Mouse (Mus musculus): ENCODE measurements around the gene Sowaha.
A peak's percentile ranks its signal among the peaks of the same experiment; 100 is the strongest.

The Sowaha gene

GRCm38 (mm10) chr11:53479783-53480301, at the start of gene Sowaha, which contains the start of gene Gm9945:
Sowaha (minus strand) TSS chr11:53480274.
Gm9945 (plus strand) TSS chr11:53480166.
- DNase-seq (ENCODE audit: low spot score): no peak

- no peak for DNase-seq (ENCODE audit: low spot score)
These were observed 49.1 kb upstream of the Sowaha start for GRCm38 (mm10) chr11:53529253-53529557.

- no peak for DNase-seq (ENCODE audit: low spot score)
These were observed 48.6 kb upstream of the Sowaha start for GRCm38 (mm10) chr11:53528397-53529252.

GRCm38 (mm10) chr11:53525461-53525860, 45.4 kb upstream of the Sowaha start:
- DNase-seq (ENCODE audit: low spot score): peak; percentile 48

GRCm38 (mm10) chr11:53524905-53525304, 44.8 kb upstream of the Sowaha start:
- DNase-seq (ENCODE audit: low spot score): no peak

- DNase-seq (ENCODE audit: low spot score): no peak
These were observed 43.7 kb upstream of the Sowaha start for GRCm38 (mm10) chr11:53523545-53524405.

GRCm38 (mm10) chr11:53522930-53523329, 42.9 kb upstream of the Sowaha start:
- DNase-seq (ENCODE audit: low spot score): no peak

- DNase-seq (ENCODE audit: low spot score): no peak
These were observed 42.3 kb upstream of the Sowaha start for GRCm38 (mm10) chr11:53522362-53522761.

- peak; percentile 40 for DNase-seq (ENCODE audit: low spot score)
These were observed 41.7 kb upstream of the Sowaha start for GRCm38 (mm10) chr11:53521821-53522131.

GRCm38 (mm10) chr11:53521120-53521820, 41.2 kb upstream of the Sowaha start:
- DNase-seq (ENCODE audit: low spot score): no peak

GRCm38 (mm10) chr11:53520122-53520978, 40.3 kb upstream of the Sowaha start:
- DNase-seq (ENCODE audit: low spot score): peak; percentile 42

GRCm38 (mm10) chr11:53519207-53520121, 39.4 kb upstream of the Sowaha start, which contains the start of gene Sept8:
Sept8 (plus strand) TSS chr11:53519257.
- peak; percentile 57 for DNase-seq (ENCODE audit: low spot score)

- DNase-seq (ENCODE audit: low spot score): no peak
These were observed 38.7 kb upstream of the Sowaha start for GRCm38 (mm10) chr11:53518759-53519158.

- no peak for DNase-seq (ENCODE audit: low spot score)
These were observed 36.9 kb upstream of the Sowaha start for GRCm38 (mm10) chr11:53516775-53517627.

- DNase-seq (ENCODE audit: low spot score): no peak
These were observed 30.3 kb upstream of the Sowaha start for GRCm38 (mm10) chr11:53510351-53510750.

- DNase-seq (ENCODE audit: low spot score): no peak
These were observed 28.5 kb upstream of the Sowaha start for GRCm38 (mm10) chr11:53508591-53508990.

GRCm38 (mm10) chr11:53508152-53508551, 28.1 kb upstream of the Sowaha start:
- DNase-seq (ENCODE audit: low spot score): no peak

- DNase-seq (ENCODE audit: low spot score): no peak
These were observed 27.2 kb upstream of the Sowaha start for GRCm38 (mm10) chr11:53507098-53507805.
